Mouse (Mus musculus): ENCODE measurements at regions not wholly inside any gene's neighbourhood (a gene's known extent, or its start where the extent isn't known, plus 50 kb on each side); places are given as distances from the start of the nearest gene placed in this dataset.

GRCm38 (mm10) chr3:143614895-143615294 lies 590.1 kb downstream of the Lmo4 start:
- TF ChIP-seq CTCF (IDR thresholded peaks at IDR 0.05; ENCODE audit: low read depth), result no peak
- TF ChIP-seq EP300 (IDR thresholded peaks at IDR 0.05; ENCODE audit: low read depth), result no peak

All from heart, postnatal 0 days (tissue).